In genomic region chr5:38543496-38544217, GRCm38 (mm10) we compare ENCODE assay signal across 12 mouse cellular contexts. TPM values are rescaled to one million over a fixed set of nuclear protein-coding genes. Genes with fewer than 3 reads are reported as not detected.
DNase-seq lines count a peak whose midpoint lies in the region; ATAC-seq and TF ChIP-seq lines count a peak whose summit lies in the region.
"Had no signal": no experiment of that assay in that cellular context is flagged by ENCODE, and none has a peak within 500 bp of the region (broad histone marks: within the 10 kb centered on the region; RNA-seq: fewer than 3 reads in every experiment).

No protein-coding gene starts in this region.

- 83% methylated on average over 4 of the region's 4 CpGs for WGBS in heart, embryonic 13.5 days

- no peaks in the 10 kb centered on the region for H3K27me3 ChIP-seq in heart, embryonic 13.5 days (replicated peaks)
- H3K27me3 ChIP-seq: embryonic facial prominence, embryonic 12.5 days had no signal

- peaks cover 71% of the 10 kb centered on the region for H3K4me1 ChIP-seq in heart, embryonic 13.5 days
- H3K4me1 ChIP-seq: embryonic facial prominence, embryonic 12.5 days had no signal

- DNase-seq in heart, adult 9 months (ENCODE audit: low spot score in 2 of 2): peak; percentile 20 to 40
- no peak for DNase-seq in heart, adult 8-10 months (ENCODE audit: low spot score)
- DNase-seq in NIH3T3 (ENCODE audit: low read depth): peak; percentile 33
- peak; percentile 49 for DNase-seq in brain, embryonic 14.5 days (ENCODE audit: low read depth)
- DNase-seq in urinary bladder, postnatal 4 days (ENCODE audit: low spot score in 2 of 2): no peak
- no peak for DNase-seq in thymus, postnatal 36 days
- DNase-seq: midbrain, embryonic 14.5 days had no signal

- TF ChIP-seq CTCF in brain, embryonic 14.5 days (IDR thresholded peaks at IDR 0.05; ENCODE audit: borderline replicate concordance, extremely low read depth, insufficient read depth, insufficient read length): no peak

- no peak overlapping the region for H3K4me2 ChIP-seq in heart, embryonic 13.5 days
- H3K4me2 ChIP-seq: embryonic facial prominence, embryonic 12.5 days had no signal

- H3K27ac ChIP-seq in heart, embryonic 13.5 days (replicated peaks): peak overlapping the region; percentile 32
- H3K27ac ChIP-seq: embryonic facial prominence, embryonic 12.5 days; liver, embryonic 14.5 days had no signal

- H3K9ac ChIP-seq in heart, embryonic 13.5 days: no peak overlapping the region
- H3K9ac ChIP-seq: embryonic facial prominence, embryonic 12.5 days; liver, embryonic 14.5 days had no signal

- TF ChIP-seq POLR2A in brain, embryonic 14.5 days (IDR thresholded peaks at IDR 0.05; ENCODE audit: borderline replicate concordance, extremely low read depth, insufficient read depth, insufficient read length, poor library complexity, severe bottlenecking): no peak

- ATAC-seq in heart, embryonic 13.5 days (ENCODE audit: extremely low read depth, insufficient number of reproducible peaks, low FRiP score, low TSS enrichment): no peak
- no peak for ATAC-seq in granulocyte monocyte progenitor cell, adult 5-6 weeks (replicated peaks; ENCODE audit: poor library complexity, severe bottlenecking)

- peaks cover 100% of the 10 kb centered on the region for H3K36me3 ChIP-seq in heart, embryonic 13.5 days

- no peaks in the 10 kb centered on the region for H3K9me3 ChIP-seq in heart, embryonic 13.5 days
- H3K9me3 ChIP-seq: embryonic facial prominence, embryonic 12.5 days; G1E had no signal

- no peak overlapping the region for H3K4me3 ChIP-seq in heart, embryonic 13.5 days
- H3K4me3 ChIP-seq: embryonic facial prominence, embryonic 12.5 days had no signal

RNA-seq across cellular contexts. Expression of gene Wdr1, which starts 19.4 kb away (rescaled TPM):
- total RNA-seq in heart, adult 8-10 months (2022): 100 to 1,000 TPM; 109 to 129 (median 118) TPM
- polyA plus RNA-seq in brain, embryonic 14.5 days (2012; rRNA removed): 116 and 141 TPM in 2 replicates
- 218 and 227 TPM in 2 replicates for polyA plus RNA-seq in heart, embryonic 13.5 days (2015; fragmentation: Nextera tagmentation; extraction: Ambion mirVana)
- total RNA-seq in granulocyte monocyte progenitor cell, adult 5-6 weeks (2014; fragmentation: Nextera tagmentation): 120 and 160 TPM in 2 replicates
- total RNA-seq in granulocyte monocyte progenitor cell, adult 5-6 weeks (2017): 210 and 235 TPM in 2 replicates

RNA-seq across cellular contexts. Expression of gene Slc2a9, which starts 40.7 kb away (rescaled TPM):
- 1 to 10 TPM in 3 of 4 experiments, under 1 TPM in 1; 0.94 to 2.1 (median 1.6) TPM for total RNA-seq in heart, adult 8-10 months (2022)
- 0.28 and 0.81 TPM in 2 replicates for polyA plus RNA-seq in brain, embryonic 14.5 days (2012; rRNA removed)
- 0.27 and 0.42 TPM in 2 replicates for polyA plus RNA-seq in heart, embryonic 13.5 days (2015; fragmentation: Nextera tagmentation; extraction: Ambion mirVana)
- total RNA-seq in granulocyte monocyte progenitor cell, adult 5-6 weeks (2014; fragmentation: Nextera tagmentation): 13.6 and 17.0 TPM in 2 replicates
- total RNA-seq in granulocyte monocyte progenitor cell, adult 5-6 weeks (2017): 8.4 TPM in 2 replicates

Comparison
In these comparisons a context has a peak if more than half of its experiments do, and no peak if none do; other contexts are left out.
1. DNase-seq: peak in heart, adult 9 months (2 of 2), NIH3T3 (single experiment) and brain, embryonic 14.5 days (single experiment); none in heart, adult 8-10 months (single experiment), urinary bladder, postnatal 4 days (0 of 2) and thymus, postnatal 36 days (0 of 2).